Mouse (Mus musculus) adrenal gland, adult 18-20 months (tissue): ENCODE measurements around the gene Lmntd2. TPM values are rescaled to one million over a fixed set of nuclear protein-coding genes. Genes with fewer than 3 reads are reported as not detected.
"Not testable (repeated sequence)": the region's sequence is repeated elsewhere in the genome, so short reads cannot be mapped to it uniquely, and the experiment has no call there.

Experiments used
- DNase-seq, 2 experiments: peaks; one replicate each; pipeline ENCODE4 v3.0.0; 2021 to 2022; ENCODE audit warnings: low spot score in 2 of 2
- long read RNA-seq, 2 experiments: library from polyadenylated mRNA; stranded (forward); transcript quantifications; one replicate each; pipeline ENCODE4 v2.0.0; 2021
- total RNA-seq, 2 experiments: library from RNA; stranded (reverse); gene quantifications; 1 replicate in 1 of 2; 2 replicates in 1 of 2; pipeline ENCODE4 v1.2.3; 2021

The Lmntd2 gene
- under 1 TPM; 0.13 to 0.33 TPM for total RNA-seq
- long read RNA-seq, experiment 1, partial matches to known transcripts, result 0 of 1 reads
- long read RNA-seq, experiment 1, other reads (novel, unspliced or antisense), result 1 of 1 reads
- long read RNA-seq, experiment 2, result 0 reads

- DNase-seq, result no peak
Measured at GRCm38 (mm10) chr7:141213605-141214235, at the start of gene Lmntd2. Gene Lmntd2 (minus strand): TSS chr7:141214080.

GRCm38 (mm10) chr7:141263640-141264039 lies 49.8 kb upstream of the Lmntd2 start:
- DNase-seq, result no peak

GRCm38 (mm10) chr7:141261480-141261879 lies 47.6 kb upstream of the Lmntd2 start:
- DNase-seq, result no peak

- DNase-seq, result no peak
Measured at GRCm38 (mm10) chr7:141256159-141256558, 42.3 kb upstream of the Lmntd2 start.

GRCm38 (mm10) chr7:141250486-141250885 lies 36.6 kb upstream of the Lmntd2 start:
- DNase-seq, result not testable (repeated sequence)

GRCm38 (mm10) chr7:141231551-141231950 lies 17.7 kb upstream of the Lmntd2 start:
- DNase-seq, result no peak

- DNase-seq, result no peak
Measured at GRCm38 (mm10) chr7:141231111-141231510, 17.2 kb upstream of the Lmntd2 start.

- DNase-seq, result no peak
Measured at GRCm38 (mm10) chr7:141230570-141230969, 16.7 kb upstream of the Lmntd2 start.

GRCm38 (mm10) chr7:141229702-141230101 lies 15.8 kb upstream of the Lmntd2 start:
- no peak for DNase-seq

GRCm38 (mm10) chr7:141228279-141229067 lies 14.6 kb upstream of the Lmntd2 start, which contains the start of gene Phrf1:
Gene Phrf1 (plus strand): TSS chr7:141228784.
- DNase-seq, result peak; percentile 96 to 97

GRCm38 (mm10) chr7:141227796-141228195 lies 13.9 kb upstream of the Lmntd2 start:
- no peak for DNase-seq

- no peak for DNase-seq
Measured at GRCm38 (mm10) chr7:141226535-141226934, 12.7 kb upstream of the Lmntd2 start.

GRCm38 (mm10) chr7:141222696-141223215 lies 8.9 kb upstream of the Lmntd2 start:
- no peak for DNase-seq

- DNase-seq, result no peak
Measured at GRCm38 (mm10) chr7:141222126-141222467, 8.2 kb upstream of the Lmntd2 start.

GRCm38 (mm10) chr7:141221249-141222125 lies 7.6 kb upstream of the Lmntd2 start:
- peak; percentile 89 to 90 for DNase-seq

GRCm38 (mm10) chr7:141220377-141220776 lies 6.5 kb upstream of the Lmntd2 start:
- DNase-seq, result no peak

GRCm38 (mm10) chr7:141219558-141220099 lies 5.7 kb upstream of the Lmntd2 start:
- DNase-seq, result no peak

- DNase-seq, result no peak
Measured at GRCm38 (mm10) chr7:141218557-141219133, 4.8 kb upstream of the Lmntd2 start.

- DNase-seq, result no peak
Measured at GRCm38 (mm10) chr7:141218141-141218540, 4.3 kb upstream of the Lmntd2 start.

- DNase-seq, result no peak
Measured at GRCm38 (mm10) chr7:141217343-141218013, 3.6 kb upstream of the Lmntd2 start.
